Mouse (Mus musculus): ENCODE measurements around the gene Ugcg.

Ugcg gene

GRCm38 (mm10) chr4:59189546-59190237 is 635 bp downstream of the Ugcg start:
- no peak for DNase-seq (ENCODE audit: low read depth, low spot score)

- peak; percentile 62 for DNase-seq (ENCODE audit: low read depth, low spot score)
Measured at GRCm38 (mm10) chr4:59190650-59191424, 1.8 kb downstream of the Ugcg start.

- DNase-seq (ENCODE audit: low read depth, low spot score), result no peak
Measured at GRCm38 (mm10) chr4:59194731-59195496, 5.9 kb downstream of the Ugcg start.

GRCm38 (mm10) chr4:59196346-59197077 is 7.5 kb downstream of the Ugcg start:
- no peak for DNase-seq (ENCODE audit: low read depth, low spot score)

DNA sequence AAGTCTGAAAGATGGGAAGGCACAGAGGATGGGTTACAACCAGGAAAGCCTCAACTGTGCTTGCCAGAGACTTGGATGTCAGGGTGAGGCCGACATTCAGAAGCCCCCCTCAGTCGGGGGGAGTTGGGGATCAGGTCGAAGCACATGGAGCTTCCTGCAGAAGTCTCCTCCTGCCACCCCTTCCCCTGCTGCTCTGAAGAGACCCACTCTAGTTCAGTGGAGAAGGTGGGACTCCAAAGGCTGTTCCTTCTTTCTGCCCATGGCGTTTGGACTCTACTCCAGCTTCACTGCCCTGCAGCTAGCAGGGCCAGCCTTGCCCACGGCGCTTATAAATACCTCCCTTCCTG is 8.0 kb downstream of the Ugcg start:
- no peak for DNase-seq (ENCODE audit: low read depth, low spot score)

DNA sequence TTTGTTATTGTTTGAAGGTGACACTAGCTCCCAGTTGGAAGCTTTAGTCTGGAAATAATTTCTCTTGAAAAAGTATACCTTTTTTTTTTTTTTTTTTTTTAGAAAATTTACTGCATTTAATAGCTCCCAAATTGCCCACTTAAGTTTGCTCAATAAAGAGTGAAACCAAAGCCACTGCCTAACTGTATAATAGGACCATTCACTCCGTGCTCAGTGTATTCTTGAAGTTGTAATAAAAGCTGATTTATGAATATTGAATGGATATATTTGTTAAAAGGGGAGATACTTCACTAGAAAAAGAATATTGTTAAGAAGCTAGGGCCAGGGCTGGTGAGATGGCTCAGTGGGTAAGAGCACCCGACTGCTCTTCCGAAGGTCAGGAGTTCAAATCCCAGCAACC is 8.4 kb downstream of the Ugcg start:
- DNase-seq (ENCODE audit: low read depth, low spot score), result no peak

DNA sequence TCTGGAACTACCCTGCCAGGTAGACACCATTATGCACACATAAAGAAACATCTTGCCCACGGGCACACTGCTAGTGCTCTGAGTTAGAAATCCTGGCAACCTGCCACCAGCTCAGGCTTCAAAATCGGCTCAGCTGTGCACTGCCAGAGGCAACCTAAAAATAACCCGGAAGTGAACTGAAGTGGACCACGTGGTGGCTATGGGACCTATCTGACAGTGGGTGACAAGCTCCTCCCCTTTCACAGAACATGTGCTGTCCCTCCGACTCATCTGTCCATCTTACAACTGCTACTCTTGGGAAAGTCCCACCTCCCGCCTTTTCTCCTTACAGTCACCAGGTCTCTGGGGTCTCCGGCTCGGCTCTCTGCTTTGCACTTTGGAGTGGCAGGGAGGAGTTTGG is 10.3 kb downstream of the Ugcg start:
- peak; percentile 86 for DNase-seq (ENCODE audit: low read depth, low spot score)

GRCm38 (mm10) chr4:59199805-59200204 is 10.7 kb downstream of the Ugcg start:
- no peak for DNase-seq (ENCODE audit: low read depth, low spot score)

GRCm38 (mm10) chr4:59200636-59201035 is 11.6 kb downstream of the Ugcg start:
- DNase-seq (ENCODE audit: low read depth, low spot score), result no peak

GRCm38 (mm10) chr4:59204616-59205015 is 15.6 kb downstream of the Ugcg start:
- DNase-seq (ENCODE audit: low read depth, low spot score), result peak; percentile 37

DNA sequence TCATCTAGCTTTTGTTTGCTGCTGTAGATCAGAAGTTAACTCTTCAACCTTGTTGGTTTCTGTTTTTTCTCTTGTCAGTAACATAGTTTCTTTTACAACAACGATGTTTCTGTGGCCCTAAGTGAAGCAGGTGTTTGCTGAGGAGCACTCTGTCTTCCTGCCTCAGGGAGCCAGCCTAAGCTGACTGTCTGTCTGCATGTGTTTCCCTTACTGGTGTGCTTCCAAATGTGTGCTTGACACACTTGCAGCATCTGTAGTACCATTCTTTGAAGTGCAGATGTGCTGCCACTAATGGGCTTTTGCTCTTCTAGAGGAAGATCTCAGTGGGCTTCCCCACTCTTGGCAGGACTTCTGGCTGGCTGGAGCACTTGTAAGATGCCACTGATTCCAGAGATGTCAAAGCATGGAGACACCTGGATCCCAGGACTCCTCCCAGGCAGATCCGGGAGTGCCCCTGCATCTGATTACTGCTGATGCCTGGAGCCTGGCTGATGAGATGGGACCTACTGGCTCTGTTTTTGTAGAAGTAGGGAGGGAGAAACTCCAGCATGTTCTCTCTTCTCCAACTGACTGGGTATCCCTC is 16.8 kb downstream of the Ugcg start:
- peak; percentile 51 for DNase-seq (ENCODE audit: low read depth, low spot score)

DNA sequence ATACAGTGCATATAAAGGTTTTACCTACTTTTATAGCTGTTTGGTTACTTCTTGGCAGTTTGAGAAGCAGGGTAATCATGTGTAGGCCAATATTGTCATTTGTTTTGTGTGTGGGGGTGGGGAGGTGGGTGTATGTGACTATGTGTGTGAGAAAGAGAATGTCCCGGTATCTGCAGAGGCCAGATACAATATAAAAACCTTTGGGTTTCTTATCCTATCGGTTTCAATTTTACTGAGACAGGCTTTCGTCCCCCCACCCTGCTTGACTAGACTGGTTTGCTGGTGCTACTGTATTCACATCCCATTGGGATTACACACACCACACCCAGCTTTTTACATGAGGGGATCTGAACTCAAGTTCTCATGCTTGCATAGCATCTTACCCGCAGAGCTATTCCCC is 17.5 kb downstream of the Ugcg start:
- no peak for DNase-seq (ENCODE audit: low read depth, low spot score)

DNA sequence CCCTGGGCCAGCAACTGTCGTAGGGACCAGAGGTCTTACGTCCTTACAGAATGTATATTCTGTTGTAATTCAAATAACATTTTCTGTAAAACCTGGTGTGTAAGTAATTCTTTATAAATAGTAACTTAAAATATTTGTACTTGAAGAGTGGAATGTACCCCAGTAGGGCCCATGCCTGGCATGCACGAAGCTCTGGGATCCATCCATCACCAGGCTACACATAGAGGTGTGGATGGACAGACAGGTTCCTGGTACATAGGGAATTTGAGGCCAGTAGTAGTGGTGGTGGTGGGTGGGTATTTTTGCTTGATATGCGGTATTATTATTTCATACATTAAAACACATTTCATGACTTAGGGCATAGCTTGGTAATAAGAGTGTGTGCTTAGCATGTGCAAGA is 19.6 kb downstream of the Ugcg start:
- DNase-seq (ENCODE audit: low read depth, low spot score), result no peak

DNA sequence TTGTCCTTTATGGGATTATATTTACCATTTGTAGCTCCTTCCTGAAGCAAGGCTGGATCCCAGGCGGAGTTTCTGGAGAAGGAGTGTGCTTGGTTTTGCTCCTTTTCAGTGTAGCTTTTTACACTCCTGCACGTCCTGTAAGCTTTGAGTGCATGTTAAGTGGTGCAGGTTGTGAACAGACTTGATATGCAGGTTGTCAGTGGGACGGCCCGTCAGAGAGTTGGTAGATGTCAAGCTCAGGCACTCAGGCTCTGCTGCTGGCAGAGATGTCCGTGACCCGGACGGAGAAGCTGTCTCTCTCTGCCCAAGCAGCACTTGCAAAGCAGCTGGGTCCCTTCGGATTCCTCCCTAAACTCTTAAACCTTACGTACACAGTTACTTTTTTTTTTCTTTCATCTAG is 22.1 kb downstream of the Ugcg start:
- no peak for DNase-seq (ENCODE audit: low read depth, low spot score)

GRCm38 (mm10) chr4:59213833-59214232 is 24.8 kb downstream of the Ugcg start:
- DNase-seq (ENCODE audit: low read depth, low spot score), result no peak

- DNase-seq (ENCODE audit: low read depth, low spot score), result peak; percentile 58
Measured at GRCm38 (mm10) chr4:59214695-59215094, 25.6 kb downstream of the Ugcg start.

GRCm38 (mm10) chr4:59215585-59215984 is 26.5 kb downstream of the Ugcg start:
- DNase-seq (ENCODE audit: low read depth, low spot score), result no peak

DNA sequence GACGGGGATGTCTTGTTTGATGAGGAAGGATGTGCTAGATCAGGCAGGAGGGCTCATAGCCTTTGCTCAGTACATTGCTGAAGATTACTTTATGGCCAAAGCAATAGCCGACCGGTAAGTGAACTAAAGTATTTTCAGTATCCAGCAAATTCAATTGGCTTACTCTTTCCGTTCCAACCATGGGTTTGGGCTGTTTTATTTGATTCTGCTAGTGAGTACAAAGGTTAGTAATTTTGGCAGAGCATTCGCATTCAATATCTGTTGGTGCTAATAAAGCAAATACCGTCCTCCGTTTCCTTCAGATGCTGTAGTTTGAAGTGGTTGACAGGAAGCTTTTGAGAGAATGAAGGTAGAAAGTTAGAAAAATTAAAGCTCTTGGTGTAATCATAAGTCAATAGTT is 28.0 kb downstream of the Ugcg start:
- no peak for DNase-seq (ENCODE audit: low read depth, low spot score)

- DNase-seq (ENCODE audit: low read depth, low spot score), result no peak
Measured at GRCm38 (mm10) chr4:59218154-59218553, 29.1 kb downstream of the Ugcg start.

DNA sequence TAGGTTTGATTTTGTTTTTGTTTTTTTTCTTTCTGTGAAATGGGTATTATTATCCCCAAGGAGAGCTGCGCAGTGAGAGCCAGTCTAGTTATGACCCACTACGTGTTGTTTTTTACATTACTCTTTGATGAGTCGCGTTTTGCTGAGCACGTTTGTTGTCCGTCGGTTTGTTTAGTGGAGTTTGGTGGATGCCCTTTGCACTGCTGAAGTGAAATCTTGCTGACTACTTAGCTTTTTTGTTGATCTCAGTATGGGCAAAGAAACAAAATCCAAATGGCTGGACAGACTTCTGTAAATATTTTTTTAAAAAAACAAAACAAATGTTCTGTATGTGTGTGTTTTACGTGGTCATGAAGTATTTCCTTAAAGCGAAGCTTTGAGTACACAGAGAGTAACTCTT is 33.2 kb downstream of the Ugcg start:
- DNase-seq (ENCODE audit: low read depth, low spot score), result no peak

DNA sequence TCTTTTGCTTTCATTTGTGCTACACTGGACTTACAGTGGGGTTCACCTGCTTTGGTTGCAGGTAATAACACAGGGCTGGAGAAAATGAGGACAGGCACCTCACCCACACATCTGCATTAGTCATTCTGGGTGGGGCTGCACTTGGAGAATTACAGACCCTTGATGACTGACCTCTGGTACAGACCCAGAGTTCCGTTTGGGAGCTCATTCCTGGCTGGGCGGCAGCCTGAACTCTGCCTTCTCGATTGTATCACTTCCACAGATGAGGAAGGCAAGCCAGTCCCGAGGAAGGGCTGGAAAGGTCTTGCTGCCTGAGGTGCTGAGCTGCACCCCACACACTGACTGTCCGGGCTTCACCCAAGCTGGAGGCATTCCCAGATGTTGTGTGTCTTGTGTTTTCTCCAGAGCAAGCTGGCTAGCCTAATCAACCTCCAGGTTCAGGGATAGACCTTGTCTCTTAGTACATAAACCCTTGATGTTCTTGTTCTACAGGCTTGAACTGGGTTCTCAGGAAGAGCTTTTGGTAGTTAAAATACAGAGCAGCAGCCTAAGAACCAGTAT is 34.1 kb downstream of the Ugcg start:
- DNase-seq (ENCODE audit: low read depth, low spot score), result no peak
